Mouse (Mus musculus): Measurements from ENCODE around the gene Cep128. TPM values are rescaled to one million over a fixed set of nuclear protein-coding genes. Genes with fewer than 3 reads are reported as not detected.

Gene Cep128
- polyA plus RNA-seq, 1 experiment from 2014 or later: 7.1 TPM

Small RNA genes lying within 50 kb of the gene (microRNA-seq; reads per million reads assigned to microRNA genes)
- gene Gm44370: not detected

Other genes with a start within 250 kb of the Cep128 start
- gene Tshr, start 154 bp upstream of the Cep128 start, polyA plus RNA-seq (2016; fragmentation: Nextera tagmentation; extraction: Ambion mirVana): 0.07 and 0.36 TPM in 2 replicates
- 32.0 and 42.3 TPM in 2 replicates for gene Gtf2a1, start 206.1 kb upstream of the Cep128 start, polyA plus RNA-seq (2016; fragmentation: Nextera tagmentation; extraction: Ambion mirVana)